Mouse (Mus musculus) large intestine, adult 2 months (tissue): Measurements from ENCODE around the gene Gm20388. TPM values are rescaled to one million over a fixed set of nuclear protein-coding genes. Genes with fewer than 3 reads are reported as not detected.

ENCODE experiments used
- DNase-seq: peaks from one replicate; pipeline ENCODE4 v3.0.0-alpha.2; 2012; ENCODE audit warnings: low read depth, low spot score
- WGBS: fragments of 180-500 bp; shearing (Covaris S2); methylation state at CpG from one replicate; pipeline ENCODE4 v1.1.7; 2018; 5-methylcytosine and 5-hydroxymethylcytosine counted together
- polyA plus RNA-seq: library from polyadenylated mRNA; depleted of rRNA; stranded (reverse); fragments of >200 nt; gene quantifications from 2 replicates; pipeline ENCODE4 v1.2.3, GENCODE M21; 2012

Gene Gm20388
- polyA plus RNA-seq, 1 experiment, result 31.5 TPM

DNA sequence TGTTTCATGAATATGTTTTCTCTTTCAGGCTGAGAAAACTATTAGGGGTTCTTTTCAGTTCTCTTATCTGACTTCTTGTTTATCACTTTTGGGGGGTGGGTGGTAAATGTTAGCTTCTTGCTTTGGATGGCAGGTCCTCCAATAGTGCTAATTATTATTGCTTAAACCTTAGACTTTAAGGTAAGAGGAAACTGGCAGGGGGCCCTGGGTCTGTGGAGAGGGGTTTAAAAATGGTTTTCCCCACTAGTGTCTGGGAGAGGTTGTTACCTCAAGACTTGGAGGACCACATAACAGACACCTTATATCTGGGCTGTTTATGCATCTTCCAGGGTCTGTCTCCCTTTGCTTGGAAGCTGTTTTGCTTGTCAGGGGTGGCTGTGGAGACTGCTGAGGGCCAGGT, 2041.5 kb downstream of the Gm20388 start:
- no peak for DNase-seq

DNA sequence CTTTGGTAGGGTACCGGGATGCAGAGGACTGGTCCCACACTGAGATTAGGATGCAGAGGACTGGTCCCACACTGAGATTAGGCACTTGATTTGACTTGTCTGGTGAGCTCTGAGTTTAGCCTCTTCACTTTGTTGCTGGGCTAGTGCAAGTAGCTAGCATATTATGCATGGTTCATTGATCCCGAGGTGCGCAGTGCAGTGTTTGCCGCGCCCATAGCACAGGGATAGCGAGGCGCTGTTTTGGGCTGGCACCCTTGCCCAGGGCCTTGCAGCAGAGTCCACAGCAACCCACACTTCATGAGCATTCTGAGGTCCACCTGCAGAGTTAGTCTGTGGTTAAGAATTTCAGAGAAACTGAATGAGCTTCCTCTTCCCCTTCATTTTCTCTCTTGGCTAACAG, 2042.2 kb downstream of the Gm20388 start:
- WGBS, result 76% methylated on average over 7 of the region's 7 CpGs
- DNase-seq, result no peak

DNA sequence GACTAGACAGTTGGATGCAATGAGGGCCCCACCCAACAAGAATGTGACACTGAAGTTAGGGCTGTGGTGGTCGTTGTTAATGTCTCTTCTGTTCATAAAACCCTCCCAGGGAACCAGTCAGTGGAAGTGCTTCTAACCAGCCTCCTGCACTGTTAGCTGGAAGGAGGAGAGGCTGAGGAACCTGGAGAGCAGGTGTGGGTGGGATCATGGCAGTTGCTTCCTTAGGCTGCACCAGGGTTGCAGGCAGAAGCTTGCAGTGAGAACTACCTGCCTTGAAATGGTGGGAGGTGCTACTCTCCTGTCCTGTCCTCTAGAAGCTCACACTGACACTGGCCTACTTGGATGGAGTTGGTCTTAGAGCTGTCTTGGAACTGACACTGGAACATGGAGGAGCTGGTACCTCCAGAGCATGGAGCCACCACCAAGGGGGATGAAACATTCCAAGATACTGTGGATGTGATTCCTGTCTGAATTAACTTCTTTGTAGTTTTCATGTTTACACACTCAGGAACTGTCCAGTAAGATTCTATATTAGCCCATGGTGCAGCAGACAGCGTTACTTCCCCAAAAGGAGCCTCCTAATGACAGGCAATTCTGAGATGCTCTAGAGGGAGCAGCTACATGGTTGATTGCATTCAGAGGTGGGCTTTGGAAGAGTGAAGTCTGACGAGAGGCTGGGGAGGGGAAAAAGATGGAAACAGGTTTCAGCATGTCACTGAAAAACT, 2043.3 kb downstream of the Gm20388 start:
- no peak for DNase-seq
- WGBS, result 49% methylated on average over 3 of the region's 3 CpGs

DNA sequence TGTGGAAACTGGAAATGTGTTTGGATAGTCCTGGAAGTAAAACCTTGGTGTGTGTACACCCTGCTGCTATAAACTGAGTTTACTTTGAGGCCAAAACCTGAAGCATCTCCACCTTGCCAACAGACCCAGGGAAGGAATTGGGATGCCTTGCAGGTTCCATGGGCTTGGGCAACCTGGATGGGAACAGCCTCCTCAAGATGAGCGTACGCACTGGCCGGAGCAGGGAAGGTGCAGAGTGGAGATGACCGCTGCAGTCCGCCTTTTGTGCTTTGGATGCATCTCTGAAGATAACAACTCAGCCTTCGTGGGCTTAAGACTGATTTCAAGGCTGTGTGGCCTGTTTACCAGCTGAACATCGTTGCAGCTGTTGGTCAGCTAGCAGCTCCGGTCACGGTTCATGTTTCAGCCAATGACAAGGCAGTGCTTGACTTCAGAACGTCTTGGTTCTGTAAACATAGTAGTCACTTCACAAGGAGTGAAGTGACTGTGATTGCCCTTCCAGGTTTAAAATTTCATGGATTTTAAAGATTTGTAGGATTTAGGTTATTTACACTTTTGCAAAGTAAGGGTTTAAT, 2044.4 kb downstream of the Gm20388 start:
- 71% methylated on average over 10 of the region's 10 CpGs for WGBS
- no peak for DNase-seq

DNA sequence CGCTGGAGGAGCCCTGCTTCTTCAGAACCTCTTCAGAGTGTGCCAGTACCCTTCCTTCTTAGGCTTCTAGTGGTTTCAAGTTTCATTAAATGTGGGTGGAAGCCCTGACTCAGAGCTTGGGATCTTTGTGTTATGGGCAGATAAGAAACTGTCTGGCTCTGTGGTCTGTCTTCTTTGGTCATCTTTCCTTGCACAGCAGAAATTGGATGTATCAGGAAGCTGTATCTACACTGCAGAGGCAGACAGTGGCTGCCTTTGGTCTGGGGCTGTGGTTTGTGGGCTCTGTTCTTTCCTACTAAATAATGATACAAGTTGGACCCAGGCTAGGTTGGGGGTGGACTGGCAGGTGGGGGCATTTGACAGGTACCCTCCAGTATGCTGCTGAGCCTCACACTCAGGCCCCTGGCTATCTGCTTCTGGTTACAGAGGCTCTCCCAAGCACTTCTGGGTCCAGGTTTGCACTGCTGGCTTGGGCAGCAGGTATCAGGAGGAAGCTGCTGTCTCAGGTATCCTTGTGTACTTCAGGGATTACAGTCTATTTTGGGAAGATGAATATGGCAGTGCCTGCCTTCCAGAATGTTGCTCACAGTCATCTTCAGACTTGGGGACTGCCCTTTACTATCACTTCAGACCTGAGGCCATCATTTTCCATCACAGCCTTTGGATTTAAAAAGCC, 2045.3 kb downstream of the Gm20388 start:
- 67% methylated on average over 1 of the region's 1 CpGs for WGBS
- DNase-seq, result no peak

DNA sequence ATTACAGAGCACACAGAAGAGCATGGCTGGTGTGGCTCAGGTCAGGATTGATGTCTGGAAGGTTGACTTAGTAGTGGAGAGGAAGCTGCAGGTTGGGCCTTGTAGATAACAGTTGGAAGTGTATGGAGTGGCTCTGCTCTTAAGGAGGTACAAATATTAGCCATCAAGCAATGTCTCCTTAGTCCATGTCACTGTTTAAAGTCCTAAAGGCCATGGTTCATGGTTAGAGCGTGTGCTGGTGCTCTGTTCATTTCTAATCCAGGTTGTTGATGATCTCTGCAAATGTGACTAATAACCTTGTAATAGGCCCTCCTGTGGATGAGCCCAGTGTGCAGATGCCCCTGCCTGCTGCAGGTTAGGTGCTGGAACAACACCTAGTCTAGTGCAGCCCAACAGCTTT, 2047.8 kb downstream of the Gm20388 start:
- DNase-seq, result no peak
- WGBS, result 92% methylated on average over 1 of the region's 1 CpGs

DNA sequence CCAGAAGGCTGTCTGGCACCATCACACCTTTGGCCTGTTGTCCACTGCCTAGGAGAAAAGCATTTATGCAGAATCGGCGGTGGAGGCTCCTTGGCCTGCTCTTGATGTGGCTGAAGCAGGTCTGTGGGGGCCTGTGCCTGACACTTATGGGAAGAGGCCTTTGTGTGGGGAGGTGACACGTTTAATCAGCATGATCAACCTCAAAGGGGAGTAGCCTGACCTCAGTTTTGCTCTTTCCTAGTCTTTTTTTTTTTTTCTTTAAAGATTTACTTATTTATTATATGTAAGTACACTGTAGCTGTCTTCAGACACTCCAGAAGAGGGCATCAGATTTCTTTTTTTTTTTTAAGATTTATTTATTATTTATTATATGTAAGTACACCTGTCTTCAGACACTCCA, 2052.3 kb downstream of the Gm20388 start:
- no peak for DNase-seq
- WGBS, result 63% methylated on average over 3 of the region's 3 CpGs

DNA sequence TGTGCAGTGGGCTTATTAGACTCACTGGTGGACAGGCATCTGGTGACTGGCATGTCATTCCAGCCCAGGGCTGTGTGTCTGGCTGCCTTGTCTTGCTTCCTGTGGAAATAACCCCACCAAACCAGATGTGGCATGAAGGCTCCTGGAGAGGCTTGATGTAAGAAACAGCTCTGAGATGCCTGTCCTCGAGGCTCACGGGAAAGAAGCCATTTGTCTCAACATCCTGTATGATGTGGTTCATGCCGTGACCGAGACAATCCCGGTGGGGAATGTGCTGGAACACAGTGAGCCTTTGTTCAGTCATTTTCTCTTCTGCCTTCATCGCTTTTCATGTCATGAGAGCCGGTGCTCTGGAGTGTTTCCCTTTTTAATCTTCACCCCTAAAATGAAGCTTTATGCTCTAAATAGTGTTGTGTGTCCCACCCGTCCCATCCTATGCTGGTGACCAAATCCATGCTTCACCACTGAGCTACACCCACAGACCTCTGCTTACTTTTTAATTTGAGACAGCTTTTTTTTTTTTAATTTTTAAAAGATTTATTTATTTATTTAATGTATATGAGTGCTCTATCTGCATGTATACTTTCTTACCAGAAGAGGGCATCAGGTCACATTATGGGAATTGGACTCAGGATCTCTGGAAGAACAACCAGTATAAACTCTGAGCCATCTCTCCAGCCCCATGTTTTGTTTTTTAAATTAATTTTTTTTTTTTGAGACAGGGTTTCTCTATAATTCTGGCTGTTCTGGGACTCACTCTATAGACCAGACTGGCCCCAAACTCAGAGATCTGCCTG, 2054.3 kb downstream of the Gm20388 start:
- DNase-seq, result no peak
- 86% methylated on average over 8 of the region's 8 CpGs for WGBS

DNA sequence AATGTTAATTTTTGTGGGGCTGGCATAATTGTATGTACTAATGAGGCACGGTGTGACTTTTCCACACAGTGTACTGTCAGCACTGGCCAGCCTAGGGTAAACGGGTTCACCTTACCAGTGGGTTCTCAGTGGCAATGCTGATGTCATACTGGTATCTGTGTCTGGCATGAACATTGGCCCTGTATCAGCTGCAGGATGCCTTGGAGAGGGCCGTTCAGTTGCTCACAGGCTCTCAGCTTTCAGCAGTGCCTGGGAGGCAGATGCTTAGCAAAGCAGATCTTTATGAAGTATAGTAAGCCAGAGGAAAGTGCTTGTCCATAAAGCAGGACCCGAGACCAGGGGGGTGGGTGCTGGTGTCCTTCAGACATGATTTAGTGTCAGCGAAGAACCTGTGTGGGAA, 2055.5 kb downstream of the Gm20388 start:
- WGBS, result 74% methylated on average over 5 of the region's 5 CpGs
- no peak for DNase-seq

DNA sequence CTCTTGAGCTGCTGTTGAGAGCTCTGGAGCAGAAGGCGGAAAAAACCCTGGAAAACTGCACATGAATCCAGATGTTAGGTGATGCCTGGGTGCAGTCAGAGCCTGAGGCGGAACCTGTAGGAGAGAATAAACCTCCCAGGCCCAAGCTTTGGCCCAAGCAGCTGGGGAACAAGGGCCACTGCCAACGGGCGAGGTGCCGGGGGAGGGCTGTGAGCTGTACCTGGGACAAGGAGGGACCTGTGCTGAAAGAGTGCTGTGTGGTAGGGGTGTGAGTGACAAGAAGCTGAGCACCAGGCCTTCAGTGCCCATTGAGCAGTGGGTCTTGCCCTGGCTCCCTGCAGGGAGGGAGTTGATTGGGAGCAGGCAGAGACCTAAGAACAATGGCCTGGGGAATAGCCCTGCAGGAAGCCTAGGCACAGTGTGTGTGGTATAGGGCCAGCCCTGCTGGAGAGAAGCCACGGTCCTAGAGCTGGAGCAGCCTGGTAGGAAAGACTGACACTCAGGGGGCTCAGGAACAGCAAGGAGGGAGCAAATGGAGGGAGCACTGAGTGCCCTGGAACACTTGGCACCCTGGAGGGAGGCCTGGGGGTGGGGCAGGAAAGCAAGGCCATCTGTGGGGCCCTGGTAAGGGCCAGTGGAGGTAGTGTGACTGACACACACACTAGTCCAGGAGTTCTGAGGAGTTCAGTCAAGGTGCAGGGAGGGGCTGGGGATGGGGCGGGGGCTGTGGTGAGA, 2056.2 kb downstream of the Gm20388 start:
- WGBS, result 61% methylated on average over 7 of the region's 7 CpGs

DNA sequence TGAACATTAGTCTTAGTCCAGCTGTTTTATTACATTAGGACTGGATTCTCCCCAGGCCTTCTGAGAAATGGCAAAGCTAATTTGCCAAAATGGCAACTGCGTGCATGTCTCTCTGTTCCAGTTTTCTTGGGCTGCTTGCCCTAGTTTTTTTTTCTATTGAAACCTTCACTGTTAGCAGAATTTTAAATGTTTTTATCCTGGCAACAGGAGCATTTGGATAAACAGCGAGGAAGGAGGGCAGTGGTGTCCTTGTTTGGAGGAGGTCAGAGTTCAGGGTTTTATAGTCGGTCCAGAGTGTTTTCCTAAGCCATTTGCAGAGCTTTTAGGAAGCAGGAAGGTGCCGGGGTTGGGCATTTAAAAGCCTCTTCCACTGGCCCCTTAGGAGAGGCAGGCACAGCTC, 2057.3 kb downstream of the Gm20388 start:
- DNase-seq, result no peak
- WGBS, result 23% methylated on average over 4 of the region's 4 CpGs

More for the DNA sequence above, 2056.2 kb downstream of the Gm20388 start:
- DNase-seq, result no peak

DNA sequence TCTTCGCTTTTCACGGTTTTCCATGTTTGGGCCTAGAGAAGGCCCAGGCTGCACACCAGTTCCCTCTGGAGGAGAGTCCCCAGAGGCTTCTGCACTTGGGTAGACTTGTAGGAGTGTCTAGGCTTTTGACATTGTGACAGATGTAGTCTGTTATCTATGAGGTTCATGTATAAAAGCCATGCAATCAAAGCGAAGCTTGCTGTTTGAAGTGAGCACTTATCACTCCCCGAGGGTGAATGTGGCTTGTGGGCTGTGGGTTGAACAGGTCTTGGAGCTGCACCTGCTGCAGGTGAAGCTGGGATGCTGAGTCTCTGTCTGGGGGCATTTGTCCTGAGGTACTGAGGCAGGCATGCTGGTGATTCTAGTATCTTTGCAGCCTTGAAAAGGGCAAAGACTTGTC, 2057.9 kb downstream of the Gm20388 start:
- DNase-seq, result no peak
- WGBS, result 62% methylated on average over 4 of the region's 4 CpGs

DNA sequence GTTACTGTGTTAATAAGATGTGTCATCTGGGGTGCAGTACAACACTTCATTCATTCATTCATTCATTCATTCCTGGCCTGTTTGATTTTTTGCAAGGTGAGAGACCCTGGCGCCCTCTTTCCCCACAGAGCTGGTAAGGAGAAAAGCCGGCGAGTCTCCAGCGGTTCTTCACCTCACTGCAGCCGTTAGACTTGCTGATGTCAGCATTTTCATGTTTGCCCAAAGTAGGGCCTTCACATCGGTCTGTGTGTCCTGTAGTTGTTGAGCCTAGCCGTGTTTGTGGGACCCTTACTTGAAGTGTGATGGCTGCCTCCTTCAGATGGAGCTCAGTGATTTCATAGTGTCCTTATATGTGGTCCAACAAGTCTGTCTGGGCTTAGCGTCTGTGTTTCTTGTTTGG, 2059.6 kb downstream of the Gm20388 start:
- 87% methylated on average over 8 of the region's 8 CpGs for WGBS
- DNase-seq, result no peak

DNA sequence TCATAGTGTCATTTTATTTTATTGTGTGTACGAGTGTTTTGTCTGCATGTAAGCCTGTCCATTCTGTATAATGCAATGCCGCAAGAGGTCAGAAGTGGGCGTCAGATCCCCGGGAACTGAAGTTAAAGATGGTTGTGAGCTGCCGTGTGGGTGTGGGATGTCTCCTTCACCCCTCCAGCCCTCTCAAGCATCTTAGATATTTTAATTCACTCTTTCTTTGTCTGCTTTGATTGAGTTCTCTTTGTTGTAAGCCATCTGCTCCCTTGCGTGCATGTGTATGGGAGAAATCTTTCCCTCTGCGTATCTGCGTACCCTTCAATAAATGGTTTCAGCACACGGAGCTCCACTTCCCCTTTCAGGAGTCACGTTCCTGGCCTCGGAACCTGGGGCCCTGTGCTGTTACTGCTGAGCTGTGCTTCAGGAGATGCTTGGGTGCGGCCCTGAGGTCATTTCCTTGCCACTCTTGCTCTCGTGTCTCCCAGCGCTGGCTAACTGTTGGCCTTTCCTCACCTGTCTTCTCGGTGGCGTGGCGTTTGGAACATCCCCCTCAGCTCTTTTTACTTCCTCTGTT, 2060.9 kb downstream of the Gm20388 start:
- 67% methylated on average over 17 of the region's 17 CpGs for WGBS
- no peak for DNase-seq

DNA sequence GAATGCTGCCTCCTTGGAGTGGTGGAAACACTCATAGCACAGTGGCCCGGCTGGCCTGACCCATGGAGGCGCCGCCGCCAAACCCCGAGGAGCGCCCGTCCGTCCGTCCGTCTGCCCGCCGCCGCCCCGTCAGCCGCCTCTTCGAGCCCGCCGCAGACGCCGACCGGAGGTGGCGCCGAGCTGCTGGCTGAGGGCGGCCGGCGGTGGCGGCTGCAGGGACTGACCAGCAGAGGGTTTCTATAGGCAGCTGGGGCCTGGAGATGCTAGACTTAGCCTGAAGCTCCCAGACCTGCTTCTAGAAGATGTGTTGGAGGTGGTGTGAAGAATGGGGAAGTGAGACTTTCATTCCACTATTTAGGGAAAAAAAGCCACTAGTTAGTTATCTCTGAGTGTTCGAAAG, 2063.3 kb downstream of the Gm20388 start:
- WGBS, result 97% methylated on average over 28 of the region's 28 CpGs
- no peak for DNase-seq

DNA sequence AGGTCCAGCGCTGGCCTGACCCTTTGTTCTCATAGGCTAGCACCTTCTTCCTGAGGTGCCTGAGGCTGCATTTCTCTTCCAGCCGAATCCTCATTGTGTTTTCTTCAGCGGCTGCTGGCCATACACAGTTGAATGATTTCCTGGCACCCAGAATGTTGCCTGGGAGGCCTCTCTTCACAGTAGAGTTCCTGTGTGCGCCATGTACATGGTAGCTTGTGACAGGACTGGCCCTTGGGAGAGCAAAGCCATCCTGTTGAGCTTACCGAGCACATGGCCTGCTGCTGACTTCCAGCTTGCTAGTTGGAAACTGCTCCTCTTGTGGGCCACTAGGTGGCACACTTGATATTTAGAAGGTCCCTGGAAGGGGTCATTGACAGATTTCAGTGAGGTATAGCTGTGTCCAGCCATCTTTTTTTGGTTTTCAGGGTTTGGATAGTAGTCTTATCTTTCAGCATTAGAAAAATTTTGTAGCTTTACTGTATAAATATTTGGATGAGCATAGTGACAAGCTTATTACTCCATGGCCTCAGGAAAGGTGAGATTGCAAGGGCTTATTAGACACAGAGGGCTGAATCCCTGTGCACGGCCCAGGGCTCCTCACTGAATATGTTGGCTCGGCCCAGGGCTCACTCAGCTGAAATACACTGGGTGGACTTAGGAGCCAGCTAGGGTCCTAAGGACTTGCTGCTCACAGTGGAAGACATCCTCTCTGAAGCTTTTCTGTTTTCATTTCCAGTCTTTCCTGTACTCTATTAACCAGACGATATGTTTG, 2067.4 kb downstream of the Gm20388 start:
- 78% methylated on average over 8 of the region's 8 CpGs for WGBS

DNA sequence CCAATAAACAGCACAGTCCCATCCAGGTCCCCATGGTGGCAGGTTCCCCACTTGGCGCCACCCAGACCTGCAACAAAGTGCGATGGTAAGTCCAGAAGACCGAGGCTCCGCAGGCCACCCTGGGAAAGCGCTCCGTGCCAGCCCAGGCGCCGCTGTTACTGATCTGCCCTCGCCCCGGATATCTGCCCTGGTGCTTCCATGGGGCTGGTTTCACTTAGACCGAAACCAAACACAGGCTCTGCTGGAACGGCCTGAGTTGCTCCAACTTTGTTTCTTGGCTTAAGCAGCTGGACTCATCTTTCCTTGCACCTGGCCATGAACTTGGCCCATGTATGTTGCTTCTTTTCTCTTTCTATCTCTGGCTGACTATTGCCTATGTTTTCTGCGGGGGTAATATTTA, 2068.0 kb downstream of the Gm20388 start:
- 95% methylated on average over 13 of the region's 13 CpGs for WGBS
- DNase-seq, result no peak

More for the DNA sequence above, 2067.4 kb downstream of the Gm20388 start:
- DNase-seq, result no peak

DNA sequence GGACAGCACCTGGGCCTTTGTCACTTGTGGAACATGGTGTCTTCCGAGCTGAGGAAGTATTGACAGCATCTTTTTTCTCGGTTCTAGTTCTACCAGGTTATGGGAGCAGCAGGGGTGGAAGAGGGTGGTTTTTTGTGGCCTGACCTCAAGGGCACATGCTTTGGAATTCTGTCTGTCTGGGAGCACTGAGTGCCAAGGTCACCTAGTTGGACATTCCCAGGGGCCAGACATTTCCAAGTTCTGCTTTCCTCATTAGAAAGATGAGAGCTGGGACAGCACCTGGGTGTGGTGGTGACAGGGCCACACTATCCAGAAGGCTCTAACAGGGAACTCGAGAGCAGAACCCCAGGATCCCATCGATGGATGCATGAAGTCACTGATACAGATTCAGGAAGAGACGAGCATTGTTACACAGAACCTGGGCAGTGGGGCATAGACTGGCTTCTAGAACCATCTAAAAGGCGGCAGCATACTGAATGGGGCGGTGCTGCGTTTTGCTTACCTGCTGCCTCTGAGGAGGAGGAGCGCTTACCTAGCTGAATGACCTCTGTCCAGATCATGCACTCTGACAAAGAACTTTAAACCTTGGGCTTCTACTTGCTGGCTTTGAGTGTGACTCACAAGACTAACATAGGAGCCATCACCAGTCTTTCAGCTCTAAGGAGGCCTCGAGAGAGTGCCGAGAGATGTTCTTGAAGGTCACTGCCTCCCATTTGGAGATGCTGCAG, 2070.3 kb downstream of the Gm20388 start:
- DNase-seq, result no peak

More for the DNA sequence above, 2070.3 kb downstream of the Gm20388 start:
- WGBS, result 87% methylated on average over 11 of the region's 11 CpGs
